27 mouse cellular contexts compared by ENCODE assay signal in the genomic region with DNA sequence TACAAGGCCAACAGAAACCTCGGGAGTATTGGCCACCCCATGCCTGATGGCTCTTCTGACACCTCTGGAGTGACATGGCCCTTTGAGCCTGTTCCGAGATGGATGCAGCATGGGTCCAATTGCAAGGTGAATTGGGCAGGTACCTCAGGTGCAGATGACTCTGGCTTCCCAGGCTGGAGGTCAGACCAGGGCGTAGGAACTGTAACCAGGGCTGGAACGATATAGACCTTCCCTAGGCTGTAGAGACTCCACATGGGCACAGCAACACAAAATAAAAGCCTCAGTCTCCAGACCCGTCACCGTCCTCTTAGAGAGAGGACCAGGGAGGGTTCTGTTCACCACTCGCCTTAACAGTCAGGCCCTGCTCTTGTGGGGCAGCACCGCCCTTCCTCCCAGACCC. TPM values are rescaled to one million over a fixed set of nuclear protein-coding genes. Genes with fewer than 3 reads are reported as not detected.
A peak's percentile ranks its signal among the peaks of the same experiment; 100 is the strongest.
DNase-seq lines count a peak whose midpoint lies in the region; ATAC-seq and TF ChIP-seq lines count a peak whose summit lies in the region.
"Had no signal": no experiment of that assay in that cellular context is flagged by ENCODE, and none has a peak within 500 bp of the region (broad histone marks: within the 10 kb centered on the region; RNA-seq: fewer than 3 reads in every experiment).

No protein-coding gene starts in this region.

- peaks cover 55% of the 10 kb centered on the region for H3K36me3 ChIP-seq in liver, adult 2 months (ENCODE audit: control insufficient read depth, insufficient read depth, low read length)
- peaks cover 60% of the 10 kb centered on the region for H3K36me3 ChIP-seq in liver, embryonic 12.5 days
- H3K36me3 ChIP-seq in lung, embryonic 15.5 days = peaks cover 60% of the 10 kb centered on the region
- peaks cover 96% of the 10 kb centered on the region for H3K36me3 ChIP-seq in G1E (replicated peaks)

- no peak overlapping the region for H3K4me3 ChIP-seq in liver, adult 2 months (ENCODE audit: insufficient read depth, low read depth, low read length)
- H3K4me3 ChIP-seq in liver, embryonic 12.5 days = no peak overlapping the region
- no peak overlapping the region for H3K4me3 ChIP-seq in lung, embryonic 15.5 days
- H3K4me3 ChIP-seq in G1E (ENCODE audit: low read depth, low read length) = peak overlapping the region; percentile 3; the same call in 1 of the 2 replicates
- H3K4me3 ChIP-seq: embryonic facial prominence, embryonic 13.5 days; embryonic facial prominence, embryonic 15.5 days; erythroblast, embryonic 14.5 days; forebrain, embryonic 10.5 days; forebrain, embryonic 12.5 days had no signal

- DNase-seq in adrenal gland, adult (ENCODE audit: inconsistent age in 2 of 2, low spot score in 1 of 2) = peak; percentile 20 to 52
- no peak for DNase-seq in adrenal gland, postnatal 4 days (ENCODE audit: low spot score in 2 of 2)
- DNase-seq in liver, adult 2 months (ENCODE audit: extremely low read depth, low read depth, low spot score) = no peak
- DNase-seq in lung, postnatal 14 days = no peak
- no peak for DNase-seq in G1E (ENCODE audit: low spot score)
- DNase-seq in heart, postnatal 36 days = no peak
- DNase-seq: adrenal gland, adult 8-10 months; adrenal gland, postnatal 14 days; adrenal gland, postnatal 36 days; B cell, adult 2 months; cerebellum, adult 11 months; cerebellum, adult 18-20 months; cerebellum, adult 8-10 months; cerebellum, adult 9-11 months; cerebellum, postnatal 14 days; cerebellum, postnatal 36 days; embryo, embryonic 11 days had no signal

- WGBS in liver, adult 2 months = 68% methylated on average over 8 of the region's 8 CpGs
- whole genome bisulfite sequencing in liver, embryonic 12.5 days (ENCODE audit: insufficient replicate concordance) = 80% methylated on average over 8 of the region's 8 CpGs
- WGBS in lung, embryonic 15.5 days = 90% methylated on average over 8 of the region's 8 CpGs

- no peak for TF ChIP-seq CTCF in liver, adult 2 months (IDR thresholded peaks at IDR 0.05; ENCODE audit: low read depth, low read length)
- no peak for TF ChIP-seq CTCF in G1E (IDR thresholded peaks at IDR 0.05; ENCODE audit: low read depth, low read length)

- no peak for ATAC-seq in liver, embryonic 12.5 days
- ATAC-seq in lung, embryonic 15.5 days (ENCODE audit: borderline replicate concordance, extremely low read depth, low FRiP score, low TSS enrichment) = no peak
- no peak for ATAC-seq in G1E (ENCODE audit: extremely low read depth, insufficient number of reproducible peaks, low FRiP score, poor library complexity, severe bottlenecking)
- ATAC-seq: CD4-positive, CD25-positive, alpha-beta regulatory T cell, adult 4 months; forebrain, embryonic 14.5 days; forebrain, embryonic 16.5 days had no signal

- H3K27ac ChIP-seq in liver, adult 2 months (replicated peaks; ENCODE audit: insufficient read depth, low read depth, low read length) = peak overlapping the region; percentile 63; the same call in 1 of the 2 replicates
- H3K27ac ChIP-seq in liver, embryonic 12.5 days = no peak overlapping the region
- H3K27ac ChIP-seq in lung, embryonic 15.5 days = peak overlapping the region; percentile 8; the same call in 1 of the 2 replicates
- H3K27ac ChIP-seq: embryonic facial prominence, embryonic 13.5 days; embryonic facial prominence, embryonic 15.5 days; forebrain, embryonic 10.5 days had no signal

- intact Hi-C loops in heart, postnatal 36 days (cut with DNase I) = no loop called here

- H3K79me2 ChIP-seq in liver, adult 2 months (ENCODE audit: control insufficient read depth, insufficient read depth, low read length) = no peaks in the 10 kb centered on the region

- no peak for TF ChIP-seq POLR2A in liver, adult 2 months (IDR thresholded peaks at IDR 0.05; ENCODE audit: extremely low read depth, insufficient read depth, low read length)

- no peaks in the 10 kb centered on the region for H3K9me3 ChIP-seq in liver, embryonic 12.5 days (replicated peaks)
- no peaks in the 10 kb centered on the region for H3K9me3 ChIP-seq in lung, embryonic 15.5 days
- H3K9me3 ChIP-seq in G1E (replicated peaks) = no peaks in the 10 kb centered on the region
- H3K9me3 ChIP-seq: embryonic facial prominence, embryonic 13.5 days; embryonic facial prominence, embryonic 15.5 days; forebrain, embryonic 10.5 days; forebrain, embryonic 12.5 days had no signal

- H3K9ac ChIP-seq in liver, adult 2 months (ENCODE audit: low read depth, low read length) = 0 out of 2 replicates have a peak overlapping the region, but pooled peaks have one; percentile 14
- H3K9ac ChIP-seq in liver, embryonic 12.5 days = no peak overlapping the region
- no peak overlapping the region for H3K9ac ChIP-seq in lung, embryonic 15.5 days
- H3K9ac ChIP-seq: embryonic facial prominence, embryonic 13.5 days; embryonic facial prominence, embryonic 15.5 days; forebrain, embryonic 12.5 days had no signal

- H3K4me1 ChIP-seq in liver, adult 2 months (ENCODE audit: control insufficient read depth, insufficient read depth, low read length) = peaks cover 69% of the 10 kb centered on the region
- peaks cover 85% of the 10 kb centered on the region for H3K4me1 ChIP-seq in liver, embryonic 12.5 days
- peaks cover 48% of the 10 kb centered on the region for H3K4me1 ChIP-seq in lung, embryonic 15.5 days
- H3K4me1 ChIP-seq in G1E (ENCODE audit: insufficient read depth, low read depth, low read length) = peaks cover 94% of the 10 kb centered on the region
- H3K4me1 ChIP-seq: embryonic facial prominence, embryonic 13.5 days; embryonic facial prominence, embryonic 15.5 days had no signal

- no peak overlapping the region for H3K4me2 ChIP-seq in liver, embryonic 12.5 days
- no peak overlapping the region for H3K4me2 ChIP-seq in lung, embryonic 15.5 days
- H3K4me2 ChIP-seq: embryonic facial prominence, embryonic 13.5 days; embryonic facial prominence, embryonic 15.5 days; forebrain, embryonic 12.5 days had no signal

- no peaks in the 10 kb centered on the region for H3K27me3 ChIP-seq in liver, adult 2 months (ENCODE audit: control insufficient read depth, insufficient read depth, low read length)
- no peaks in the 10 kb centered on the region for H3K27me3 ChIP-seq in liver, embryonic 12.5 days (replicated peaks)
- no peaks in the 10 kb centered on the region for H3K27me3 ChIP-seq in lung, embryonic 15.5 days
- no peaks in the 10 kb centered on the region for H3K27me3 ChIP-seq in G1E (ENCODE audit: insufficient read depth, low read length)
- H3K27me3 ChIP-seq: embryonic facial prominence, embryonic 13.5 days; embryonic facial prominence, embryonic 15.5 days; forebrain, embryonic 12.5 days had no signal

RNA-seq across cellular contexts. Expression of a gene that starts 20.9 kb away (rescaled TPM):
- total RNA-seq in adrenal gland, postnatal 4 days (2021) = 10 to 100 TPM; 12.2 to 19.3 TPM
- total RNA-seq in liver, adult 2 months (2014; rRNA removed) = 1.4 and 2.8 TPM in 2 replicates
- polyA plus RNA-seq in liver, adult 2 months (2012; rRNA removed) = 4.8 TPM in 2 replicates
- polyA plus RNA-seq in liver, embryonic 12.5 days (2016; fragmentation: Nextera tagmentation; extraction: Ambion mirVana) = 6.9 and 10.0 TPM in 2 replicates
- polyA plus RNA-seq in lung, embryonic 15.5 days (2015; fragmentation: Nextera tagmentation; extraction: Ambion mirVana) = 54.5 and 64.1 TPM in 2 replicates
- 32.8 and 41.8 TPM in 2 replicates for total RNA-seq in G1E (2014; fragmentation: Nextera tagmentation)
- 17.0 and 20.1 TPM in 2 replicates for total RNA-seq in G1E (2017)
- 46.6 and 48.8 TPM in 2 replicates for polyA plus RNA-seq in G1E (2012)
- total RNA-seq in heart, postnatal 36 days (2021) = 10 to 100 TPM; 37.8 to 39.8 TPM
- polyA plus RNA-seq: CD4-positive, CD25-positive, alpha-beta regulatory T cell, adult 4 months had no signal

RNA-seq across cellular contexts. Expression of a gene that starts 39.3 kb away (rescaled TPM):
- 100 to 1,000 TPM; 385 to 397 TPM for total RNA-seq in adrenal gland, postnatal 4 days (2021)
- total RNA-seq in liver, adult 2 months (2014; rRNA removed) = 284 and 293 TPM in 2 replicates
- polyA plus RNA-seq in liver, adult 2 months (2012; rRNA removed) = 586 and 618 TPM in 2 replicates
- polyA plus RNA-seq in liver, embryonic 12.5 days (2016; fragmentation: Nextera tagmentation; extraction: Ambion mirVana) = 88.4 and 89.9 TPM in 2 replicates
- polyA plus RNA-seq in lung, embryonic 15.5 days (2015; fragmentation: Nextera tagmentation; extraction: Ambion mirVana) = 98.0 and 99.3 TPM in 2 replicates
- total RNA-seq in G1E (2014; fragmentation: Nextera tagmentation) (223 and 226 TPM in 2 replicates), G1E (2017) (182 and 199 TPM in 2 replicates)
- 223 and 275 TPM in 2 replicates for polyA plus RNA-seq in G1E (2012)
- total RNA-seq in heart, postnatal 36 days (2021) = 1 to 10 TPM; 4.8 to 6.8 TPM

Comparison
In these comparisons a context has a peak if more than half of its experiments do, and no peak if none do; other contexts are left out.
1. DNase-seq: peak in adrenal gland, adult (2 of 2); none in adrenal gland, postnatal 4 days (0 of 2), liver, adult 2 months (single experiment), lung, postnatal 14 days (single experiment), G1E (single experiment) and heart, postnatal 36 days (0 of 2).
2. RNA of a gene that starts 39.3 kb away (total RNA-seq): 385 to 397 TPM in adrenal gland, postnatal 4 days, 284 to 293 TPM in liver, adult 2 months and 182 to 226 TPM in G1E; 4.8 to 6.8 TPM in heart, postnatal 36 days; every median in the first group is over 10 times any median in the second.